ENCODE assay signal across 7 mouse cellular contexts in genomic region chr10:18408128-18408527, GRCm38 (mm10).
DNase-seq lines count a peak whose midpoint lies in the region; ATAC-seq and TF ChIP-seq lines count a peak whose summit lies in the region.

No protein-coding gene starts in this region.

- H3K4me3 ChIP-seq in left cerebral cortex, adult 2 months: peak overlapping the region; percentile 44
- peak overlapping the region; percentile 47 for H3K4me3 ChIP-seq in forebrain, embryonic 15.5 days
- peak overlapping the region; percentile 45 for H3K4me3 ChIP-seq in limb, embryonic 15.5 days
- peak overlapping the region; percentile 39 for H3K4me3 ChIP-seq in small intestine, adult 2 months (ENCODE audit: low read depth, low read length)

- TF ChIP-seq CTCF in left cerebral cortex, adult 2 months (IDR thresholded peaks at IDR 0.05): no peak
- TF ChIP-seq CTCF in small intestine, adult 2 months (IDR thresholded peaks at IDR 0.05; ENCODE audit: extremely low read depth, insufficient read length, insufficient replicate concordance, low read depth, low read length): no peak

- H3K4me1 ChIP-seq in forebrain, embryonic 15.5 days: peaks cover 66% of the 10 kb centered on the region
- H3K4me1 ChIP-seq in limb, embryonic 15.5 days: peaks cover 29% of the 10 kb centered on the region
- H3K4me1 ChIP-seq in small intestine, adult 2 months (ENCODE audit: control insufficient read depth, insufficient read depth, insufficient read length, low read length): no peaks in the 10 kb centered on the region

- no peak for DNase-seq in left cerebral cortex, adult 2 months (ENCODE audit: extremely low spot score in 1 of 2, low spot score in 2 of 2)
- no peak for DNase-seq in left cerebral cortex, postnatal 10 days (ENCODE audit: extremely low spot score in 1 of 2, low spot score in 2 of 2)
- DNase-seq in adrenal gland, postnatal 14 days: no peak
- no peak for DNase-seq in ovary, postnatal 14 days (ENCODE audit: low spot score)

- intact Hi-C loops in left cerebral cortex, adult 2 months (cut with DNase I): loop anchor here (5.0 kb wide), 1 partner anchor 119 kb away; no protein-coding TSS in a partner anchor
- intact Hi-C loops in left cerebral cortex, postnatal 10 days (cut with DNase I): no loop called here

- no peaks in the 10 kb centered on the region for H3K27me3 ChIP-seq in forebrain, embryonic 15.5 days
- H3K27me3 ChIP-seq in limb, embryonic 15.5 days: no peaks in the 10 kb centered on the region
- no peaks in the 10 kb centered on the region for H3K27me3 ChIP-seq in small intestine, adult 2 months (ENCODE audit: control insufficient read depth, insufficient read depth, low read length)

- no peak overlapping the region; the same call in 1 of the 2 replicates for H3K27ac ChIP-seq in left cerebral cortex, adult 2 months
- H3K27ac ChIP-seq in forebrain, embryonic 15.5 days (replicated peaks): peak overlapping the region; percentile 64
- peak overlapping the region; percentile 60; the same call in 1 of the 2 replicates for H3K27ac ChIP-seq in limb, embryonic 15.5 days
- no peak overlapping the region for H3K27ac ChIP-seq in small intestine, adult 2 months (ENCODE audit: insufficient read depth, low read depth, low read length)

- peak overlapping the region; percentile 49 for H3K4me2 ChIP-seq in forebrain, embryonic 15.5 days (replicated peaks)
- H3K4me2 ChIP-seq in limb, embryonic 15.5 days: peak overlapping the region; percentile 65

- no peaks in the 10 kb centered on the region for H3K9me3 ChIP-seq in forebrain, embryonic 15.5 days
- H3K9me3 ChIP-seq in limb, embryonic 15.5 days: no peaks in the 10 kb centered on the region

- 3% methylated on average over 11 of the region's 11 CpGs for WGBS in forebrain, embryonic 15.5 days
- 10% methylated on average over 11 of the region's 11 CpGs for WGBS in limb, embryonic 15.5 days
- 10% methylated on average over 11 of the region's 11 CpGs for WGBS in small intestine, adult 2 months

- peak overlapping the region; percentile 72 for H3K9ac ChIP-seq in forebrain, embryonic 15.5 days (replicated peaks)
- H3K9ac ChIP-seq in limb, embryonic 15.5 days: peak overlapping the region; percentile 14; the same call in 1 of the 2 replicates

- TF ChIP-seq POLR2A in small intestine, adult 2 months (IDR thresholded peaks at IDR 0.05; ENCODE audit: low read depth, low read length): no peak

- H3K36me3 ChIP-seq in forebrain, embryonic 15.5 days: no peaks in the 10 kb centered on the region
- no peaks in the 10 kb centered on the region for H3K36me3 ChIP-seq in limb, embryonic 15.5 days
- no peaks in the 10 kb centered on the region for H3K36me3 ChIP-seq in small intestine, adult 2 months (ENCODE audit: control insufficient read depth, insufficient read depth, low read length)

- no peak for ATAC-seq in forebrain, embryonic 15.5 days (replicated peaks)
- no peak for ATAC-seq in limb, embryonic 15.5 days (ENCODE audit: insufficient number of reproducible peaks, low FRiP score, low TSS enrichment, low read depth)

Comparison
In these comparisons a context has a peak if more than half of its experiments do, and no peak if none do; other contexts are left out.
1. H3K27ac ChIP-seq: peak in forebrain, embryonic 15.5 days (single experiment) and limb, embryonic 15.5 days (single experiment); none in left cerebral cortex, adult 2 months (single experiment) and small intestine, adult 2 months (single experiment).
2. Peak in every context shown above with its lines, with median percentiles within 50 percentile points of each other: H3K4me3 ChIP-seq.